Mouse (Mus musculus) cortical plate, adult 2 months (tissue): Measurements from ENCODE around the gene Mgp. TPM values are rescaled to one million over a fixed set of nuclear protein-coding genes. Genes with fewer than 3 reads are reported as not detected.

Source experiments
- H3K27ac ChIP-seq: fragments of 200-500 bp; 2 replicates; pipeline ENCODE4 v1.5.1; 2012; ENCODE audit warnings: low read length, control low read depth, inconsistent platforms; ENCODE audit not compliant: insufficient read depth
- H3K4me1 ChIP-seq: fragments of 200-500 bp; 2 replicates; pipeline ENCODE4 v1.6.1; 2011; ENCODE audit warnings: low read length; ENCODE audit not compliant: control insufficient read depth, insufficient read depth
- H3K4me3 ChIP-seq: fragments of 200-500 bp; 2 replicates; pipeline ENCODE4 v1.5.1; 2011; ENCODE audit warnings: mild to moderate bottlenecking, low read length, control low read depth; ENCODE audit not compliant: insufficient read depth
- CTCF ChIP-seq: fragments of 200-500 bp; IDR thresholded peaks from 2 replicates; pipeline ENCODE4 v1.5.1; 2011; ENCODE audit warnings: mild to moderate bottlenecking, control low read depth, low read length; ENCODE audit not compliant: insufficient read depth; ENCODE audit errors: extremely low read depth
- POLR2A ChIP-seq: fragments of 200-500 bp; IDR thresholded peaks from 2 replicates; pipeline ENCODE4 v1.6.1; 2011; ENCODE audit warnings: mild to moderate bottlenecking, low read length, control low read depth; ENCODE audit not compliant: insufficient read depth; ENCODE audit errors: extremely low read depth
- polyA plus RNA-seq: library from polyadenylated mRNA; depleted of rRNA; stranded (reverse); fragments of >200 nt; gene quantifications from 2 replicates; pipeline ENCODE4 v1.2.3, GENCODE M21; 2012

Mgp gene
- polyA plus RNA-seq, 1 experiment: 207 TPM

DNA sequence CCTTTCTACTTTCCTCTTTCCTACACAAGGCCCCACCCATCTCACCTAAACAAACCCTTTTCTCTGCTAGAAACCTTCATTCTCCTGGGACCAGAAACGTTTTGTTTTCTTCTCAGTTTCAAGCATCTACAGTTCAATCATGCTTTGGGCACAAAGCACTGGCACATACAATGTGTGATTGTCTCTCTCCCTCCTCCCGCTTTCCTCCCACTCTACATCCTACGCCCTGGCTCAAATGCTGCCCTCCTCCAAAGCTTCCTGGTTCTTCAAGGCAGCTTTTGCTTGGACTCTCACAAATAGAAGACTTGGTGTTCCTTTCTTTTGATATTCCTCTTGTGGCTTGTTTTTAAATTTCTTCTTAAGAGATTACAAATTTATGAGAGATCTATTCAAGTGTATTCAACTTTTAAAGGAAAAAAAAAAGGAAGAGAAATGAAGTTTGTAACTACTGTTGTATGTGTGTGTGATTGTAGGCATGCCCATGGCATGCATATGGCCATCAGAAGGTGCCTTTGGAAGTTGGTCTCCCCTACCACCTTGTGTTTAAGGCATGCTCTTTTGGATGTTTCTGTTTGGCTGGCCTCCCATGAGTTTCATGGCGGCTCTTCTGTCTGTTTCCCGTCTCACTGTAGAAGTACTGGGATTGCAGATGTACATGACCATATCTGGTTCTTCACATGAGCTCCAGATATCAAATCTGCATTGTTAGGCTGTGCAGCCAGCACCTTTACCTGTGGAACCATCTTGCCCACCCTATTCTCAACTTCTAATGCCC is 29.7 kb downstream of the Mgp start:
- no peak overlapping the region for H3K4me3 ChIP-seq
- TF ChIP-seq CTCF (no peak), POLR2A (no peak)
- peak overlapping the region; percentile 90 for H3K27ac ChIP-seq

DNA sequence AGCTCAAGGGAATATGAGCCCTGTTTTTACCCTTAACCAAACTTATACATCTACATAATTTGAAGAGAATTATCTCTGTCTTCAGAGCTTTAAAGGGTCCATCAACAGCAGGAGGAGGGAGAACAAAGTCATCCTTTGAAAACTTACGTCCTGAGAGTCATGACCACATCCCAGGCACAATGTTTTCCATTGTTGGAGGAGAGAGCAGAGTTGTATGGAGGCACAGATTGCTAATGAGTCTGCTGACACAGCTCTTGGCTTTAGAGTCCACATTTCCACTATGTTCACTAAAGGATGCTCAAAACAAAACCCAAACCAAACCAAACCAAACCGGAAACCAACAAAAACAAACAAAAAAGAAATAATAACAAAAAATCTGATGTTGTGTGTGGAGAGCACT is 30.7 kb downstream of the Mgp start:
- Histone ChIP-seq H3K4me3 (no peak overlapping the region), H3K27ac (0 out of 2 replicates have a peak overlapping the region, but pooled peaks have one; percentile 90), H3K4me1 (no peaks in the 10 kb centered on the region)
- TF ChIP-seq CTCF (no peak), POLR2A (no peak)

More for the DNA sequence above, 29.7 kb downstream of the Mgp start:
- no peaks in the 10 kb centered on the region for H3K4me1 ChIP-seq

DNA sequence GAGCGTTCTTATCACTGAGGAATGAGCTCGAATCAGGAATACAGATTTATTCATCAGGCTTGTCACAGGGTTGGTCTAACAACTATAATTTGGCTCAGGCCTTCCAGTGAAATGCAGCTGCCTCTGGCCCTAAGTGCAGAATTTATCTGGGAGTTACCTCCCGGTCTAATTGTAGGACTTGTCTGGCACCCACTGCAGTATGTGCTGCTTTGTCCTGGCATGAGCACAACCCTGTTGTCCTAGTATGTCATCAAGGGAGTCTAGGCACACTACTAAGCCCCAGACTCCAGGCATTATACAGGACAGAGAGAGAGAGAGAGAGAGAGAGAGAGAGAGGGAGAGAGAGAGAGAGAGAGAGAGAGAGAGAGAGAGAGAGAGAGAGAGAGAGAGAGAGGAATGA is 38.3 kb downstream of the Mgp start:
- no peak overlapping the region for H3K27ac ChIP-seq

DNA sequence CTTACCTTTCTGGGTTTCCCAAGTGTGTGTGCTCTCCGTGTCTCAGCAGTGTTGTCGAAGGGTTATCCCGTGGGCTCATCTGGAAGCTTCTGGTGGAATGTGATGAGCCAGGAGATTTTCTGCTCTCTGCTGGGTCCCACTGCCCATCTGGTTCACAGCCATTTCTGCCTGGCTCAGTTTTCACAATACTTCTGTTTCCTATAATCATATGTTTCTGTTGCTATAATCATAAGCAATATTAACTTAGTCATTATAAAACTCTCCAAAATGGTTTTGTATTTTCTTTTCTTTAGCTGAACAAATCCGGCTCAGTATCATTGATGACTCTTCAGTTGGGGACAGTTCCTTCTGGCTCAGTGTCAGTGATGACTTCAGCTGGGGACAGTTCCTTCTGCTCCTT is 40.3 kb downstream of the Mgp start, which contains the start of gene Smco3:
Smco3 (minus strand) TSS at position 101 of the 400 bp plus-strand sequence.
- Histone ChIP-seq H3K4me3 (peak within 1 kb of the TSS; percentile 29), H3K4me1 (no peaks in the 10 kb centered on the region; the same call in 1 of the 2 replicates), H3K27ac (peak within 1 kb of the TSS; percentile 59; the same call in 1 of the 2 replicates)
- TF ChIP-seq POLR2A (no peak), CTCF (no peak)

More for the DNA sequence above, 38.3 kb downstream of the Mgp start:
- H3K4me1 ChIP-seq: no peaks in the 10 kb centered on the region; the same call in 1 of the 2 replicates
- TF ChIP-seq POLR2A (no peak), CTCF (no peak)
- no peak overlapping the region for H3K4me3 ChIP-seq

DNA sequence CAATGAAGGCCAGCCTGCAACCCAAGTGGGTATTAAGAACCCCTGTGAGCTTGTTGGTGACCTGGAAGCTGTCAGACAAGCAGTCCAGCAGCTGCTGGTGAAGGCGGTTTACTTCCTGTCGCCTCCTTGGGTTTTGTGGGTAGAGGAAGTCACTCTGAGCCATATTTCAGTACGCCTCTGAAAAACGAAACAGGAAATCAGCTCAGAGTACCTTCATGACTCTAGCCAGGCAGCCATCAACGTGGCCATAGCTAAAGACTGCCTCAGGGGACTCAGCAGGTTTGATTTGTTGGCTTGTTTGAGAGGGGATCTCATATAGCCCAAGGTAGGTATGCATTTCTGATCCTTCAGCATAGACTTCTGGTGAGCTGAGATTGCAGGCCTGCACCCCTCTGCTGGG is 43.9 kb downstream of the Mgp start:
- no peak overlapping the region for H3K27ac ChIP-seq
- H3K4me1 ChIP-seq: no peaks in the 10 kb centered on the region; the same call in 1 of the 2 replicates
- no peak overlapping the region for H3K4me3 ChIP-seq
- TF ChIP-seq CTCF (no peak), POLR2A (no peak)

DNA sequence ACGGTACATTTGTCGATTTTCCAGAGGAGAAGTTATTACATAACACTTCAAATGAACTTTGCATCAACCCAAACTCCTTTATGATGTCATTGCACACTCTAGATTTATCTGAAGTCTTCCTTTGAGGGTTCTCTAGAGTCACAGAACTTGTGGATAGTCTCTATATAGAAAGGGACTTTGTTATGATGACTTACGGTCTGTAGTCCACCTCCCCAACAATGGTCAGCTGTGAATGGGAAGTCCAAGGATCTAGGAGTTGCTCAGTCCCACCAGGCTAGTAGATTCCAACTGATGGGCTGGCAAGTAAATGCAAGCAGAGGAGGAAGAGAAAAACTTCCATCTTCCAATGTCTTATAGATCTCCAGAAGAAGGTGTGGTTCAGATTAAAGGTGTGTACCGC is 46.9 kb downstream of the Mgp start:
- Histone ChIP-seq H3K4me1 (no peaks in the 10 kb centered on the region), H3K4me3 (peak overlapping the region; percentile 62; the same call in 1 of the 2 replicates), H3K27ac (no peak overlapping the region)
- TF ChIP-seq CTCF (no peak), POLR2A (no peak)

DNA sequence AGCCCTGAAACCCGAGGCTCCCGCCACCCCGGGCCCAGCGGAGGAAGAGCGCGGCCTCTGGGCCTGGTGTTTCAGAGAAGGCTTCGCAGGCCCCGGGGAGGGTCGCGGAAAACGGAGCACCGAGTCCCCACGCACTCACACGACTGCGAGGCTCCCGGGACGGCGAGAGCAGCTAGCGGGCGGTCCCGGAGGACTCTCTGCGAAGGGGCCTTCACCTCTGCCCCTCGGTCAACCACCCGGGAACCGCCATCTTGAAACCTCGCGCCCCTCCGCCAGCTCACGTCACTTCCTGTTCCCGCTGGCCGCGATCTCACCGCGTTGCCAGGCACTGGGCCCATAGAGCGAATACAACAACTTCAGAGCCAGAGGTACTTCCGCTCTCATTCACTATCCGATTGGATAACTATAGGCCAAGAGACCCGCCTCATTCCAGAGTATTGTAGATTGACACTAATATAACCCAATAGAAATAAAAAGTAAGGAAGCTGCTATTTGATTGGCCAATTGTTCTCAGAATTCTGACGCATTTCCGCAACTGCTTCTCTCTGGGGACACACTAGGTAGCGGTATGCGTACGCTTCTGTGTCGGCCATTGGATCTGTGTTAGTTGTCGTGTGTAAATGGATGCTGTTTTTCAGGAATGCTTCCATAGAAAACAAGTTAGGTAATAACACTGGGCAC is 47.6 kb downstream of the Mgp start, which contains the start of gene Wbp11:
Wbp11 (minus strand) TSS at position 353 of the 681 bp plus-strand sequence.
- no peaks in the 10 kb centered on the region for H3K4me1 ChIP-seq
- H3K4me3 ChIP-seq: peak within 1 kb of the TSS; percentile 62
- peak within 1 kb of the TSS; percentile 81 for H3K27ac ChIP-seq
- TF ChIP-seq POLR2A: peak; percentile 95
- peak; percentile 18; the same call in 1 of the 2 replicates for TF ChIP-seq CTCF

DNA sequence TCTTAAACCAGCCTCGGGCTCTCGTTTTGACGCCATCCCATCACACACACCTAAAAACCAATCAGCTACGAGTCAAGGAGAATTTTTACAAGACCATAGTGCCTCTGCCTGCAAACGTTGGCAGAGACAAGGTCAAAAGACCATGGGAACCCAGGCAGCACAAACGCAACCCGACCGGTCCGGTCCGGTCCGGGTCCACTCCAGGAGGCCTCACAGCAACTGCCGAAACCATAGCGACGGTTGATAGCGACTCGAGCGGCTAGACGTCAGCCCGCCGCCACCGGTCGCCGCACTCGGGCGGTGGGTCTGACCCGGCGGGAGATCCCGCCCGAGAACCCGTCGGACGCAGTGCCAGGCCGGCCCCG is 48.1 kb downstream of the Mgp start, which contains the start of gene BC049715:
BC049715 (plus strand) TSS at position 111 of the 365 bp plus-strand sequence.
- Histone ChIP-seq H3K27ac (peak within 1 kb of the TSS; percentile 81), H3K4me3 (peak within 1 kb of the TSS; percentile 62), H3K4me1 (no peaks in the 10 kb centered on the region)
- no peak for TF ChIP-seq POLR2A
- TF ChIP-seq CTCF: no peak

DNA sequence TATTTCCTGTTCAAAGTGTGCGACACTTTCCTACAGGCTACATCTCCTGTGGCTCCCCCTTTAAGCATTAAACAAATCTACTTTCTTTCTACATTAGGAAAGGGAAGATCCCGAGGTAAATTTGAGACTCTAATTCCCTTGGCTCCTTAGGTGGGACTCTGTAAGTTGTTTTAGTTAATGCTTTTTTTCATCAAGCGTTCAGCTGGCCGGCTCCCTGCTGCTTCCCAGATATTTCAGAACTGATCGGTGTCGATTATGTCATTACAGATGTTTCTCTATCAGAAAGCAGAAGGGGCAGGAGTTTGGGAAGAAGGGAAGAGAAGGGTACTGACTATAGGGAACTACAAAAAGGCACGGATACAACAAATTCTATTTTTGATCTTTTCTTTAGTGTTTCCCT is 48.5 kb downstream of the Mgp start:
- TF ChIP-seq POLR2A: no peak
- no peak for TF ChIP-seq CTCF
- Histone ChIP-seq H3K27ac (no peak overlapping the region), H3K4me3 (peak overlapping the region; percentile 62), H3K4me1 (no peaks in the 10 kb centered on the region)
